Mouse (Mus musculus): ENCODE results near the gene Zfyve27. TPM values are rescaled to one million over a fixed set of nuclear protein-coding genes. Genes with fewer than 3 reads are reported as not detected.

Gene Zfyve27
- total and polyA plus RNA-seq, 2 experiments from 2014 or later: 48.8 to 83.9 TPM

DNA sequence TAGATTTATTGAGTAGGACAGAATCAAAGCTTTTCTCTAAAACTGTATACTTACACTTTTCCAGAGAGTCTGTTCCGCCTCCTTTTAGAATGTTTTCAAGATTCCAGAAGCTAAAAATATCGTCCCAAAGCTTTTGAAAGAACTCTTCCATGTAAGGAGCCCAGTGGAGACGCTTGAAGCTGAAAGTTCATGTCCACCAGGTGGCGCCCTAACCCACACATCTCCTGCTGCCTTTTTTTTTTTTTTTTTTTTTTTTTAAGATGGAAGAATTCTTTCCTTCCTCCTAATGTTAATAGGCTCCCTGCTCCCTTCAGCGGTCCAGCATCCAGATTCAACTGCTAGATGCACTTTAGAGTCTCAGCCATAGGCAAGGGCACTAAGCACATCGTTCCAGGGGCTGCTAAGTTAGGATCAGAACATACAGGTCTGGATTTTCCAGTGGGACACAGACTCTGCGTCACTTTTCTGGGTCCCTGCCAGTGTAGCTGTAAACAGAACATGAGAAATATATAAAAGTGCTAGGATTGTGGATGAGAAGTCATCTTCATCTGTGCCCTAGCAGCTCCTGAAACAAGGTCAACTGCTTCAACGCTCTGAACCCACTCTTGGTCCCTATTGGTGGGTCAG, 19.1 kb upstream of the Zfyve27 start:
- WGBS: 27% methylated on average over 8 of the region's 8 CpGs
- no peaks in the 10 kb centered on the region for H3K36me3 ChIP-seq (ENCODE audit: insufficient read depth, low read length)
- no peak overlapping the region for H3K4me2 ChIP-seq (ENCODE audit: low read depth, low read length, poor library complexity, severe bottlenecking)
- H3K27ac ChIP-seq (ENCODE audit: low read depth, low read length): no peak overlapping the region
- DNase-seq (ENCODE audit: low spot score) (peak; percentile 89), ATAC-seq (ENCODE audit: low FRiP score) (no peak)
- peaks cover 4% of the 10 kb centered on the region; the same call in 1 of the 2 replicates for H3K27me3 ChIP-seq (ENCODE audit: insufficient read depth, low read length)
- no peaks in the 10 kb centered on the region for H3K9me3 ChIP-seq (ENCODE audit: low read length)
- H3K4me1 ChIP-seq (ENCODE audit: insufficient read depth, low read length): no peaks in the 10 kb centered on the region
- peak; percentile 85 for TF ChIP-seq CTCF (IDR thresholded peaks at IDR 0.05)
- no peak overlapping the region for H3K4me3 ChIP-seq (ENCODE audit: low read depth, low read length)
- no peak overlapping the region for H3K9ac ChIP-seq (replicated peaks; ENCODE audit: low read length, poor library complexity, severe bottlenecking)

DNA sequence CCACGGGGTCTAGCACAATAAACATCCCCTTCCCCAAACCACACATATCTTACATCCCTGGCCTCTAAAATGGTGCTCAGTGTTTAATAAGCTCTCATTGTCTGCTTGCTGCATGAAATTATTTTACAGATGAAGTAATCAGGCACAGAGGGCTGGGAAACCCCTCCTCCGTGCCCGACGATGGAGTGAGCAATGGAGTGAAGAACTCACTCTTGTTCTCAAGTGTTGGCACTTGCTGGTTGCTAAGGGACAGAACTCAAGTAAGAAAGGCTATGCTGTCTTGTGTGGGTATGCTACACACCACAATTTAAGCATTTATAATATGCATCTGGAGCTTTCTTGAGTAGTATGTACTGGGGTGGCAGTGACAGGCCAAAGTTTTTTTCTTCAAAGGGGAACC, 18.5 kb upstream of the Zfyve27 start:
- Histone ChIP-seq H3K27me3 (ENCODE audit: insufficient read depth, low read length) (peaks cover 4% of the 10 kb centered on the region; the same call in 1 of the 2 replicates), H3K9ac (replicated peaks; ENCODE audit: low read length, poor library complexity, severe bottlenecking) (no peak overlapping the region), H3K4me2 (ENCODE audit: low read depth, low read length, poor library complexity, severe bottlenecking) (no peak overlapping the region), H3K4me3 (ENCODE audit: low read depth, low read length) (no peak overlapping the region), H3K9me3 (ENCODE audit: low read length) (no peaks in the 10 kb centered on the region), H3K27ac (ENCODE audit: low read depth, low read length) (no peak overlapping the region), H3K36me3 (ENCODE audit: insufficient read depth, low read length) (no peaks in the 10 kb centered on the region), H3K4me1 (ENCODE audit: insufficient read depth, low read length) (no peaks in the 10 kb centered on the region)
- no peak for TF ChIP-seq CTCF (IDR thresholded peaks at IDR 0.05)
- no peak for ATAC-seq (ENCODE audit: low FRiP score)
- WGBS: 74% methylated on average over 4 of the region's 4 CpGs
- DNase-seq (ENCODE audit: low spot score): no peak

DNA sequence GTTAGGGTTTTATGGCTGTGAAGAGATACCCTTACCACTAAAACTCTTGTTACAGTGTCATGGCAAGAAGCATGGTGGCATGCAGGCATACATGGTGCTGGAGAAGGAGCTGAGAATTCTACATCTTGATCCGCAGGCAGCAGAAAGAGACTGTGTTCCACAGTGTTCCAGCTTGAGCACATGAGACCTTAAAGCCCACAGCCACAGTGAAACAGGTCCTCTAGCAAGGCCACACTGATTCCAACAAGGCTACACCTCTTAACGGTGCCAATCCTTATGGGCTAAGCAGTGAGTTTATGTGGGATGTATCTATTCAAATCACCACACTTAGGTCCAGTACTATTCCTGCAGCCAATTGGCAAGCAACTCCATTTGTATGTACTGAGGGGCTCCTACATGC, 18.0 kb upstream of the Zfyve27 start:
- DNase-seq (ENCODE audit: low spot score) (no peak), ATAC-seq (ENCODE audit: low FRiP score) (no peak)
- Histone ChIP-seq H3K4me2 (ENCODE audit: low read depth, low read length, poor library complexity, severe bottlenecking) (no peak overlapping the region), H3K27ac (ENCODE audit: low read depth, low read length) (no peak overlapping the region), H3K36me3 (ENCODE audit: insufficient read depth, low read length) (no peaks in the 10 kb centered on the region), H3K4me1 (ENCODE audit: insufficient read depth, low read length) (no peaks in the 10 kb centered on the region), H3K9ac (replicated peaks; ENCODE audit: low read length, poor library complexity, severe bottlenecking) (no peak overlapping the region), H3K27me3 (ENCODE audit: insufficient read depth, low read length) (peaks cover 4% of the 10 kb centered on the region; the same call in 1 of the 2 replicates), H3K9me3 (ENCODE audit: low read length) (no peaks in the 10 kb centered on the region), H3K4me3 (ENCODE audit: low read depth, low read length) (no peak overlapping the region)
- WGBS: 93% methylated on average over 2 of the region's 2 CpGs
- TF ChIP-seq CTCF (IDR thresholded peaks at IDR 0.05): no peak

- H3K9ac ChIP-seq (replicated peaks; ENCODE audit: low read length, poor library complexity, severe bottlenecking): no peak overlapping the region
- no peaks in the 10 kb centered on the region for H3K9me3 ChIP-seq (ENCODE audit: low read length)
- no peak for TF ChIP-seq CTCF (IDR thresholded peaks at IDR 0.05)
- peak overlapping the region; percentile 6; the same call in 1 of the 2 replicates for H3K27ac ChIP-seq (ENCODE audit: low read depth, low read length)
- WGBS: 95% methylated on average over 9 of the region's 9 CpGs
- DNase-seq (ENCODE audit: low spot score): no peak
- no peaks in the 10 kb centered on the region for H3K4me1 ChIP-seq (ENCODE audit: insufficient read depth, low read length)
- no peak overlapping the region for H3K4me2 ChIP-seq (ENCODE audit: low read depth, low read length, poor library complexity, severe bottlenecking)
- no peaks in the 10 kb centered on the region for H3K36me3 ChIP-seq (ENCODE audit: insufficient read depth, low read length)
- ATAC-seq (ENCODE audit: low FRiP score): no peak
- H3K4me3 ChIP-seq (ENCODE audit: low read depth, low read length): peak overlapping the region; percentile 58; the same call in 1 of the 2 replicates
- peaks cover 4% of the 10 kb centered on the region; the same call in 1 of the 2 replicates for H3K27me3 ChIP-seq (ENCODE audit: insufficient read depth, low read length)
These were observed 17.3 kb upstream of the Zfyve27 start for GRCm38 (mm10) chr19:42146276-42147010.

- TF ChIP-seq CTCF (IDR thresholded peaks at IDR 0.05): no peak
- Histone ChIP-seq H3K27ac (ENCODE audit: low read depth, low read length) (peak within 1 kb of the TSS; percentile 75), H3K27me3 (ENCODE audit: insufficient read depth, low read length) (peaks cover 4% of the 10 kb centered on the region; the same call in 1 of the 2 replicates), H3K9ac (replicated peaks; ENCODE audit: low read length, poor library complexity, severe bottlenecking) (peak within 1 kb of the TSS; percentile 81), H3K9me3 (ENCODE audit: low read length) (no peaks in the 10 kb centered on the region), H3K4me3 (ENCODE audit: low read depth, low read length) (peak within 1 kb of the TSS; percentile 58), H3K4me2 (ENCODE audit: low read depth, low read length, poor library complexity, severe bottlenecking) (peak within 1 kb of the TSS; percentile 82), H3K4me1 (ENCODE audit: insufficient read depth, low read length) (no peaks in the 10 kb centered on the region), H3K36me3 (ENCODE audit: insufficient read depth, low read length) (no peaks in the 10 kb centered on the region)
- under 1% methylated on average over 14 of the region's 57 CpGs for WGBS
- DNase-seq (ENCODE audit: low spot score) (peak; percentile 46), ATAC-seq (ENCODE audit: low FRiP score) (peak; percentile 59)
These were observed 16.5 kb upstream of the Zfyve27 start, which contains the start of gene Marveld1 for GRCm38 (mm10) chr19:42147170-42147768. TSS of gene Marveld1 (plus strand) at chr19:42147400.
